Mouse (Mus musculus) liver, embryonic 12.5 days (tissue): ENCODE measurements around the gene Zbtb37. TPM values are rescaled to one million over a fixed set of nuclear protein-coding genes. Genes with fewer than 3 reads are reported as not detected.
"Not testable (repeated sequence)": the region's sequence is repeated elsewhere in the genome, so short reads cannot be mapped to it uniquely, and the experiment has no call there.

ENCODE experiments used
- ATAC-seq: fragments of 200-750 bp; cut with Nextera tagmentation; 2 replicates; pipeline ENCODE4 v1.8.0; 2017; ENCODE audit warnings: moderate number of reproducible peaks, mild to moderate bottlenecking, moderate library complexity
- H3K27ac ChIP-seq: fragments of 300-500 bp; sonication (generic); 2 replicates; pipeline ENCODE4 v1.5.1; 2016; ENCODE audit warnings: mild to moderate bottlenecking
- H3K27me3 ChIP-seq: fragments of 300-500 bp; sonication (generic); replicated peaks from 2 replicates; pipeline ENCODE4 v1.6.1; 2016; ENCODE audit warnings: mild to moderate bottlenecking, moderate library complexity
- H3K36me3 ChIP-seq: fragments of 300-500 bp; sonication (generic); 2 replicates; pipeline ENCODE4 v1.6.1; 2016; ENCODE audit warnings: mild to moderate bottlenecking, moderate library complexity
- H3K4me1 ChIP-seq: fragments of 300-500 bp; sonication (generic); 2 replicates; pipeline ENCODE4 v1.6.1; 2016
- H3K4me2 ChIP-seq: fragments of 300-500 bp; sonication (generic); 2 replicates; pipeline ENCODE4 v1.6.1; 2016; ENCODE audit warnings: mild to moderate bottlenecking, moderate library complexity
- H3K4me3 ChIP-seq: fragments of 300-500 bp; sonication (generic); 2 replicates; pipeline ENCODE4 v1.5.1; 2016; ENCODE audit warnings: mild to moderate bottlenecking, moderate library complexity
- H3K9ac ChIP-seq: fragments of 300-500 bp; sonication (generic); 2 replicates; pipeline ENCODE4 v1.6.1; 2016; ENCODE audit warnings: mild to moderate bottlenecking, moderate library complexity
- H3K9me3 ChIP-seq: fragments of 300-500 bp; sonication (generic); replicated peaks from 2 replicates; pipeline ENCODE4 v1.6.1; 2016; ENCODE audit warnings: mild to moderate bottlenecking, moderate library complexity
- WGBS: fragments of 180-500 bp; shearing (Covaris S2); methylation state at CpG from one replicate; pipeline ENCODE4 v1.1.7; 2016; ENCODE audit not compliant: insufficient replicate concordance; 5-methylcytosine and 5-hydroxymethylcytosine counted together
- polyA plus RNA-seq: library from polyadenylated mRNA; unstranded; fragments of >200 nt; fragmentation: Nextera tagmentation; extraction: Ambion mirVana; gene quantifications from 2 replicates; pipeline ENCODE4 v1.2.1, GENCODE M21; 2016

The Zbtb37 gene
- polyA plus RNA-seq, 1 experiment from 2014 or later, result 3.1 TPM

GRCm38 (mm10) chr1:161030058-161030457, 4.6 kb downstream of the Zbtb37 start:
- Histone ChIP-seq H3K9me3 (no peaks in the 10 kb centered on the region), H3K9ac (no peak overlapping the region), H3K27ac (no peak overlapping the region), H3K4me3 (no peak overlapping the region), H3K4me2 (no peak overlapping the region), H3K36me3 (peaks cover 28% of the 10 kb centered on the region; the same call in 1 of the 2 replicates), H3K4me1 (peaks cover 28% of the 10 kb centered on the region), H3K27me3 (no peaks in the 10 kb centered on the region)
- ATAC-seq, result no peak
- 76% methylated on average over 3 of the region's 3 CpGs for WGBS

GRCm38 (mm10) chr1:161028427-161028826, 6.2 kb downstream of the Zbtb37 start:
- not testable (repeated sequence) for H3K27ac ChIP-seq, H3K9me3 ChIP-seq, H3K4me2 ChIP-seq, ATAC-seq, H3K4me3 ChIP-seq, H3K9ac ChIP-seq, H3K27me3 ChIP-seq
- 74% methylated on average over 1 of the region's 1 CpGs for WGBS
- Histone ChIP-seq H3K36me3 (peaks cover 28% of the 10 kb centered on the region; the same call in 1 of the 2 replicates), H3K4me1 (peaks cover 20% of the 10 kb centered on the region)

DNA sequence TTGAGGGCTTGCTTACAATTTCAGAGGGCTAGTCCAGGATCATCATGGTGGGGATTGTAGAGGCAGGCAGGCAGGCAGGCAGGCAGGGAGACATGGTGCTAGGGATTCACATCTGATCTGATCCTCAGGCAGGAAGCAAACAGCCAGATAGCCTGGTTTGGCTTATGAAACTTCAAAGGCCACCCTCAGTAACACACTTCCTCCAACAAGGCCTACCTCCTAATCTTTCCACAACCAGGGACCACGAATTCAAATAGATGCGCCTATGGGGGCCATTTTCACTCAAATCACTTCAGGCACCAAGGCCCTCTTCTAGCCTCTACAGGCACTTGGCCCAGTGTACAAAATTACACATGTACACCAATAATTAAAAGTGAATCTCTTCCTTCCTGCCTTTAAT, 7.5 kb downstream of the Zbtb37 start:
- Histone ChIP-seq H3K36me3 (peaks cover 26% of the 10 kb centered on the region; the same call in 1 of the 2 replicates), H3K9me3 (no peaks in the 10 kb centered on the region), H3K27me3 (no peaks in the 10 kb centered on the region), H3K27ac (no peak overlapping the region), H3K4me2 (no peak overlapping the region), H3K9ac (no peak overlapping the region), H3K4me1 (peaks cover 7% of the 10 kb centered on the region), H3K4me3 (no peak overlapping the region)
- WGBS, result 58% methylated on average over 2 of the region's 2 CpGs
- ATAC-seq, result no peak

DNA sequence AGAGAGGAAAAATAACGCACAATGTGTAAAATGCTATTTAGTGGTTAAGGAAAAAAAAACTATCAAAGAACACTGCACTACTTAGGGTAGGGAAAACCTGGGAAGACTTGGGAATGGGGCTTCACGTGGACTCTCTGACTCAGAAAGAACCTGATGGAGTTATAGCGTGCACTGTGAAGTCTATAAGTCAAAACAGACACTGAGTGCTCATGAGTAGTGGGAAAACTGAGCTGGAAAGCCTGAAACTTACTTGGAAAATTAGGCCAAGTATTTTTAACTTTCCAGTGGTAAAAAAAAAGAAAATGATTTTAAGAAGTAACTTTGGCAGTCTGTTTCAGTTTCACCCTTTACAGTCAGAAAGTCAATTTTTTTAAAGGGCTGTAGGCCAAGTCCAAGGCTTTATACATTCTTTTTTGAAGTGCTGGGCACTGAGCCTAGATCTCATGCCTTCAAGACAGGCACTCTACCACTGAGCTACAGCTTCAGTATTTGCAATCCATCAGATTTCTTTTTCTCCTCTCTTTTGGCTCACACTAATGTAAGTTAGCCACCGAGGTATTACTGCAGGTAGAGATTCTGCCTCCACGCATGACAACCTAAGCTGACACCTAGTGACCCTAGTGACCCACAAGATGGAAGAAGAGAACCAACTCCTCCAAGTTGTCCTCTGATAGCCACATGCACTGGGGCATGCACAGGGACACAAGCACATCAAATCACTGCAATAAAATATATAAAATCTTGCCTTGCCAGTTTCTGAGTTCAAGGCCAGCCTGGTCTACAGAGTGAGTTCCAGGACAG, 9.0 kb downstream of the Zbtb37 start:
- no peak for ATAC-seq
- Histone ChIP-seq H3K9me3 (no peaks in the 10 kb centered on the region), H3K27me3 (no peaks in the 10 kb centered on the region), H3K27ac (no peak overlapping the region), H3K4me3 (no peak overlapping the region), H3K4me2 (no peak overlapping the region), H3K9ac (no peak overlapping the region), H3K36me3 (peaks cover 16% of the 10 kb centered on the region; the same call in 1 of the 2 replicates), H3K4me1 (0 out of 2 replicates have a peak, but pooled peaks cover 3% of the 10 kb centered on the region)
- WGBS, result 76% methylated on average over 5 of the region's 5 CpGs

- Histone ChIP-seq H3K9me3 (no peaks in the 10 kb centered on the region), H3K27ac (no peak overlapping the region), H3K4me3 (no peak overlapping the region), H3K9ac (no peak overlapping the region), H3K36me3 (peaks cover 17% of the 10 kb centered on the region), H3K4me1 (no peaks in the 10 kb centered on the region), H3K4me2 (no peak overlapping the region), H3K27me3 (no peaks in the 10 kb centered on the region)
- WGBS, result 88% methylated on average over 14 of the region's 14 CpGs
- no peak for ATAC-seq
Measured at GRCm38 (mm10) chr1:161020051-161020450, 14.6 kb downstream of the Zbtb37 start.

DNA sequence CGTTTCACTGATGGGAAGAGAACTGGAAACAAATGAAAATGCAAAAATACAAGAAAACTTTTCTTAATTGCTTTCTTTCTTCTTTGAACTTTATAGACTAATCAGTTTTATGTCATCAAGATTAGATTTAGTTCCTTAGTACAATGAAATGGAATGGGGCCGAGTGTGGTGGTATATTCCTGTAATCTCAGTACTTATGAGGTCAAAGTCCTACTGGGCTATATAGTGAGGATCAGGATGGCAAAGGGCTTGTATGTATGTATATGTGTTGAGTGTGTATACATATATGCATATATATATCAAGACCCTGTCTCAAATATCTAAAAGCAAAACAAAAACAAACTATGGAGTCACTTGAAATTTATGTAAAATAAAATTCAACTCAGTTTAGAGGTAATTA, 18.3 kb downstream of the Zbtb37 start:
- no peak overlapping the region for H3K4me3 ChIP-seq
- no peak overlapping the region for H3K27ac ChIP-seq
- H3K9me3 ChIP-seq, result no peaks in the 10 kb centered on the region
- H3K27me3 ChIP-seq, result no peaks in the 10 kb centered on the region
- H3K4me2 ChIP-seq, result no peak overlapping the region
- peaks cover 24% of the 10 kb centered on the region for H3K36me3 ChIP-seq
- WGBS, result 68% methylated on average over 2 of the region's 2 CpGs
- ATAC-seq, result no peak
- H3K4me1 ChIP-seq, result no peaks in the 10 kb centered on the region
- H3K9ac ChIP-seq, result no peak overlapping the region

GRCm38 (mm10) chr1:161010436-161010835, 24.2 kb downstream of the Zbtb37 start:
- Histone ChIP-seq H3K27ac (no peak overlapping the region), H3K4me3 (no peak overlapping the region), H3K4me1 (no peaks in the 10 kb centered on the region), H3K36me3 (peaks cover 16% of the 10 kb centered on the region), H3K27me3 (no peaks in the 10 kb centered on the region), H3K9me3 (no peaks in the 10 kb centered on the region), H3K9ac (no peak overlapping the region), H3K4me2 (no peak overlapping the region)
- WGBS, result 86% methylated on average over 4 of the region's 4 CpGs
- ATAC-seq, result no peak

DNA sequence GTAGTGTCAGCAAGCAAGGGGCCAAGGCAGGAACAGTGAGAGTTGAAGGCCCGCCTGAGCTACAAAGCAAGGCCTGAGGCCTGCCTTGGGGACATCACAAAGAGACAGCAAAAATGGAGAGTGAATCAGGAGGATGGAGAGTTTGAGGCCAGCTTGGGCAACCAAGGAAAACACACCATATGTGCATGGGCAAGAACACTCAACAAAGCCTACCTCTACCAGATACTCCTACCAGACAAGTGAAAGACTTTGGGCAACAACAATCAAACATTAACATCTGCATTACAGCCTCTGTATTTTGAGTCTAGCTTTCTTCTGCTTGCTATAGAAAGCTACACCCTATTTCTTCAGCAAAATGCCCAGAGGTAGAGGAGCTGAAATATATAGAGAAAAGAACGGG, 26.6 kb downstream of the Zbtb37 start:
- WGBS, result 76% methylated on average over 2 of the region's 2 CpGs
- no peak overlapping the region for H3K9ac ChIP-seq

DNA sequence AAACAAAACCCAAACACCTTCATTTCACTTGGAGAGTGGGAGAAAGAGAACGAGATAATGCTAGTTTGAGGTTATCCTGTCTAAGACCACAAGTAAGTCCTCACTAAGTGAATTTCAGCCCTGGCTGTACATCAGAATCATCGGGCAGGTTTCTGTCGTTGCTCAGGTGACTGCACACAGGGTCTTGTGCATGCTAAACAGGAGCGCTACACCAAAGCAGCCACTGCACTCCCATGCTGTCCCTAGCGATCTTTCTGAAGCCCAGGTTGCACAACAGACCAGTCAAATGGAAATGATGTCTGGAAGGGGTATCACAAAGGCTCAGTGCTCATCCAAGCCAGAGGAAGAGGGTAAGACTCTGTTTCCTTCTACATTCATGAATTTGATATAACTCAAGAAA, 28.2 kb downstream of the Zbtb37 start:
- H3K9me3 ChIP-seq, result no peaks in the 10 kb centered on the region
- ATAC-seq, result no peak
- no peaks in the 10 kb centered on the region for H3K27me3 ChIP-seq
- no peak overlapping the region for H3K27ac ChIP-seq
- H3K36me3 ChIP-seq, result peaks cover 22% of the 10 kb centered on the region; the same call in 1 of the 2 replicates
- WGBS, result 75% methylated on average over 5 of the region's 5 CpGs
- no peaks in the 10 kb centered on the region for H3K4me1 ChIP-seq
- H3K4me2 ChIP-seq, result no peak overlapping the region
- no peak overlapping the region for H3K9ac ChIP-seq
- no peak overlapping the region for H3K4me3 ChIP-seq

More for the DNA sequence above, 26.6 kb downstream of the Zbtb37 start:
- Histone ChIP-seq H3K36me3 (peaks cover 24% of the 10 kb centered on the region), H3K4me1 (no peaks in the 10 kb centered on the region), H3K4me2 (no peak overlapping the region), H3K27me3 (no peaks in the 10 kb centered on the region), H3K9me3 (no peaks in the 10 kb centered on the region), H3K27ac (no peak overlapping the region), H3K4me3 (no peak overlapping the region)
- no peak for ATAC-seq

DNA sequence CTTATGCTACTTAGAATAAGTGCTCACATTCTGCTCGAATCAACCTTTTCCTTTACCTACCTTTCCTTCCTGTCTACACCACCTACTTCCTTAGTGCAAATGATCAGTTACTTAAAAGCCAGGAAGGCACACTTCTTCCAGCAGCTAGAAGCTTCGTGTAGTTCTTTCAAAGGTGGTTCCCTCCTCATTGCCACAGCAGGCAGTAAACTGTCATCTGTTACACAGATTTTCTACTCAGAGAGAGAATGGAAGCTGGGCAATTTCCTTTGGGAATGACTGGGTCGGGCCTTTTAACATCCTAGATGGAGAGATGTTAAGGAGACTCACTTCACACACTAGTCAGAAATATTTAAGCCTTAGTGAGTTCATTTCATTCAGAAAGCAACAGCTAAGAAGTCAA, 29.1 kb downstream of the Zbtb37 start:
- 51% methylated on average over 3 of the region's 3 CpGs for WGBS
- ATAC-seq, result no peak
- H3K4me2 ChIP-seq, result no peak overlapping the region
- no peak overlapping the region for H3K27ac ChIP-seq
- peaks cover 22% of the 10 kb centered on the region; the same call in 1 of the 2 replicates for H3K36me3 ChIP-seq
- no peaks in the 10 kb centered on the region for H3K9me3 ChIP-seq
- no peaks in the 10 kb centered on the region for H3K27me3 ChIP-seq
- no peaks in the 10 kb centered on the region for H3K4me1 ChIP-seq
- no peak overlapping the region for H3K9ac ChIP-seq
- H3K4me3 ChIP-seq, result no peak overlapping the region

GRCm38 (mm10) chr1:161004942-161005341, 29.7 kb downstream of the Zbtb37 start:
- WGBS, result 72% methylated on average over 4 of the region's 4 CpGs
- no peak overlapping the region for H3K4me3 ChIP-seq
- no peaks in the 10 kb centered on the region for H3K27me3 ChIP-seq
- H3K4me1 ChIP-seq, result no peaks in the 10 kb centered on the region
- H3K36me3 ChIP-seq, result peaks cover 22% of the 10 kb centered on the region; the same call in 1 of the 2 replicates
- H3K9me3 ChIP-seq, result no peaks in the 10 kb centered on the region
- no peak overlapping the region for H3K27ac ChIP-seq
- H3K9ac ChIP-seq, result no peak overlapping the region
- ATAC-seq, result no peak
- no peak overlapping the region for H3K4me2 ChIP-seq

DNA sequence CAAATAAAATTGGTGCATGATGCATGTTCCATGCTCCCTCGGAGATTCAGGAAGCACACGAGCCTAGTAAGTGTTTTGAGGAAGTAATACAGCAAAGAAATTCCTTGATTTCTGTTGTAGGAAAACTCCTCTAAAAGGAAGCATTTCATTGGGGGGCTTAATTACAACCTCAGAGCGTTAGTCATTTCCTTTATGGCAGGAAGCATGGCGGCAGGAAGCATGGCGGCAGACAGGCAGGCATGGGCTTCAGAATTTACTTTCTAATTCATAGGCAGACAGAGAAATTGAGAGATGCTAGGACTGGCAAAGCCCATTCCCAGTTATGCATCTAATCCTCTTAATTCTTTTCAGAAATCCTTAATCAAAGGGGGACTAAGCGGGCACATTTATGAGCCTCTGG, 40.8 kb downstream of the Zbtb37 start:
- 67% methylated on average over 6 of the region's 6 CpGs for WGBS
- Histone ChIP-seq H3K9me3 (no peaks in the 10 kb centered on the region), H3K27me3 (no peaks in the 10 kb centered on the region), H3K4me3 (no peak overlapping the region), H3K27ac (no peak overlapping the region), H3K36me3 (peaks cover 17% of the 10 kb centered on the region; the same call in 1 of the 2 replicates), H3K9ac (no peak overlapping the region), H3K4me2 (no peak overlapping the region), H3K4me1 (no peaks in the 10 kb centered on the region)
- ATAC-seq, result no peak
